Mouse (Mus musculus) liver, embryonic 14.5 days (tissue): Measurements from ENCODE around the gene Hormad2.

Experiments
- CTCF ChIP-seq: IDR thresholded peaks from 2 replicates; pipeline ENCODE4 v1.5.1; 2016; ENCODE audit warnings: antibody characterized with exemption, low read depth, control low read depth
- EP300 ChIP-seq: IDR thresholded peaks from 2 replicates; pipeline ENCODE4 v1.6.1; 2016; ENCODE audit warnings: antibody characterized with exemption, low read depth

DNA sequence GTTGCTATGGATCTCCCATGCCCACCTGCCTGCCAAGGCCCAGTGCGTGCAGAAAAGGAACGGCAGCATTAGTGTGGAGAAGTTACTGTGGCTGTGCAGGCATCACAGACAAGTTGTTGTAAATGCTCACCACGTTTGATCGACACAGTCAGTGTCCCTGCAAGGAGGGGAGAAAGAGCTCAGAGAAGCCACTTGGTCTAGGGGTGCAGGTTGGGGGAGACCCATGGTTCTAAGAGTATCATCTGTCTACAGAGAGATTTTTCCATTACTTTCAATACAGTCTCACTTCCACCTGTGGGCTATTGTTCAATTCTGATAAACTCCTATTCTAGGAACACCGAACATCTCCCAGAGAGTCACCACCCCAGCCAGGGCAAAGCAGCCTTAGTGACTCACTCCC, 43.6 kb upstream of the Hormad2 start:
- TF ChIP-seq CTCF (no peak), EP300 (no peak)
